Mouse (Mus musculus): ENCODE measurements around the gene Slc35f1.

GRCm38 (mm10) chr10:53100881-53101280, 410.5 kb downstream of the Slc35f1 start:
- no peak for TF ChIP-seq CTCF (IDR thresholded peaks at IDR 0.05; ENCODE audit: control insufficient read depth, insufficient read depth, insufficient replicate concordance, low read depth, low read length)
- no peak for TF ChIP-seq POLR2A (IDR thresholded peaks at IDR 0.05; ENCODE audit: control insufficient read depth, low read depth, low read length)
